Mouse (Mus musculus): Measurements from ENCODE around the gene Ing3. TPM values are rescaled to one million over a fixed set of nuclear protein-coding genes. Genes with fewer than 3 reads are reported as not detected.

The Ing3 gene
- polyA plus RNA-seq, 1 experiment from 2014 or later, result 41.8 TPM

DNA sequence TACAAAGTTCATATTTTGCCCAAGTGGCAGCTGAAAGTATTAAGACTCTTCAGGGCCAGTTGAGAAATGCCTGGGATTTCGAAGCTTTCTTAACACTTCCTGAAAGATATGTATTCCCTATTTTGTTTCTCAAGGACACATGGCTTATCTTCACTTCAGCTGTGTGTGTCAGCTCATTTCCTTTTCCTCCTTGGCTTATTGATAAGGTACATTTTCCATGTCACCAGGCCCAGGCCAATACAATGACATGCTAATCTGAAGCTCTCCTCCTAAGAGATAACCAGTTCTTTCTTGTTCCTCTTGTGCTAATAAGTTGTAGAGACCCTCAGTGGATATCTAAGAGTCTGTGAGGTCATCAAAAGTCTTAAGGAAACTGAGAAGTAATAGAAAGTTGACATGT is 31.7 kb downstream of the Ing3 start:
- H3K4me3 ChIP-seq, result no peak overlapping the region
- H3K36me3 ChIP-seq (replicated peaks), result no peaks in the 10 kb centered on the region
- no peaks in the 10 kb centered on the region for H3K9me3 ChIP-seq
- WGBS, result 78% methylated on average over 1 of the region's 1 CpGs
- peaks cover 6% of the 10 kb centered on the region for H3K27me3 ChIP-seq (replicated peaks)
- no peak for ATAC-seq (replicated peaks)
- H3K27ac ChIP-seq, result no peak overlapping the region
- H3K4me2 ChIP-seq, result no peak overlapping the region
- H3K9ac ChIP-seq, result no peak overlapping the region
- peaks cover 13% of the 10 kb centered on the region for H3K4me1 ChIP-seq

DNA sequence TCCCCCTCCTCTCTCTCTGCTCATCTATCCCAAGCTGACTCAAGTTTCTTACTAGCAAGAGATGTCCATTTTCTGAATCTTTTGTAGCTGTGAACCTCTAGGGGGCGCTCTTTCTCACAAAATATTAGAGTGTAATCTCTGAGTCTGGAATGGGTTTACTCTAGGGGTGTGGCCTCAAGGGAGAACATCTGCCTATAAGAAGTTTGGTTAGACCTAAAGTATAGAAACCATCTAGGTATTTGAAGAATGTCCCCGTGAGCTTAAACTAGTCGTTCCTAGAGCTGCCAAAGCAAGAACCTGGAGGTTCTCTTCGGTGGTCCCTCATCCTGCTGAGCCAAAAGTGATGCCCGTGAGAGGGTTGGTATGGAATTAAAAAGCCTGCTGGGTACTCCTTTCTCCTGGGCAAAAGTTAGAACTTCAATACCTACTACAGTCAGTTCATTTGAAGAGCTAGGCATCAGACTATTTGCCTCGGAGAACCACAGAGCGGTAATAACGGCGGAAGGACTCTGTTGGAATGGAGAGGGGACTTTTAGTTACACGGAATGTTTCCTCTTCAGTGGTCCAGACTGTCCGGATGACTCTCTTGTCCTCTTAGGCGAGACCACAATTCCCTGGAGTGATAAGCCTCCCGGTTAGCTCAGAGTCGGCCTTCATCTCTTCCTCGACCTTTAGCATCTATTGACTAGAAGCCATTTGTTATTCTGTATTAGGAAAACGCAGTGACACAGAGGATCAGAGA is 35.8 kb downstream of the Ing3 start:
- Histone ChIP-seq H3K27ac (no peak overlapping the region), H3K4me3 (peak overlapping the region; percentile 47), H3K9ac (no peak overlapping the region), H3K36me3 (replicated peaks) (no peaks in the 10 kb centered on the region), H3K9me3 (no peaks in the 10 kb centered on the region), H3K27me3 (replicated peaks) (peaks cover 16% of the 10 kb centered on the region), H3K4me1 (peaks cover 21% of the 10 kb centered on the region), H3K4me2 (peak overlapping the region; percentile 96)
- peak; percentile 61 for ATAC-seq (replicated peaks)
- WGBS, result 8% methylated on average over 16 of the region's 16 CpGs

DNA sequence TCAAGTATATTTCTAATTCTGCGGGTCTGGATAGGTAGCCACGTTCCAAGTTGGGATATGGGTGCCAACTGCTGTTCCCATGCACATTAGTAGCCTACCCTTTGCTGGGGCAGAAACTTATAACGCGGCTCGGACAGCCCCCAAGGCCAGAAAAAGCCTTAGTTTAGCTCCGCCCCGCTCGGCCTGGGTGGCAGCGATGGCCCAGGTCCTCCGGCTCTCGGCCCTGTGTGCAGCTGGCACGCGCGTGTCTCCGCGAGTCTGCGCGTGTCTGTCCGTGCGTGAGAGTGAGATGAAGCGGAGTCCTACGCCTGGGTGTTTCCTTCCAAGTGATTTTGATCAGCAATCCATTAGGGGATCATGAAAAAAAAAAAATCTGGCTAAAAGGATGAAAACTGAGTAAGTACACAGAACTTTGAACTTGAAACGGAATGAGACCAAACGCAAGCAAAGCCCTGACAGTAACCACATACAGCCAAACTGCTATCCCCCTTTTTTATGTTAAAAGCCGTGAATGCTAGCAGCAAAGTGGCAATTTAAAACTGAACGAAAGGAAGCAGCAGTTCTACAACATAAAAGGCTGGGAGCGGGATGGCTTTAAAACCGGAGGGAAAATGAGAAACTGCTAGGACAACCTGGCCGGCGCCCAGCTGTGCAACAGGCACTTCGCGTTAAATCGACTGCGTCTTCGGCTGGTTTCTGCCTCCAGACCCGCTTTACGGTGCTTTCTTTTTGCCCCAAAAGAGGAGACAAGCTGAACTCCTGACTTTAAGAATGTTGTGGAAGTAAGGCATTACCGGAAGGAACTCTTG is 36.6 kb downstream of the Ing3 start, which contains the start of gene Cped1:
Gene Cped1, plus strand, starts transcription at position 185 of the 809 bp plus-strand sequence.
- under 1% methylated on average over 38 of the region's 38 CpGs for WGBS
- Histone ChIP-seq H3K27ac (no peak within 1 kb of the TSS), H3K4me3 (peak within 1 kb of the TSS; percentile 47), H3K9me3 (no peaks in the 10 kb centered on the region), H3K4me2 (peak within 1 kb of the TSS; percentile 96), H3K4me1 (peaks cover 21% of the 10 kb centered on the region), H3K9ac (peak within 1 kb of the TSS; percentile 15; the same call in 1 of the 2 replicates), H3K36me3 (replicated peaks) (no peaks in the 10 kb centered on the region), H3K27me3 (replicated peaks) (peaks cover 16% of the 10 kb centered on the region)
- peak; percentile 80 for ATAC-seq (replicated peaks)

DNA sequence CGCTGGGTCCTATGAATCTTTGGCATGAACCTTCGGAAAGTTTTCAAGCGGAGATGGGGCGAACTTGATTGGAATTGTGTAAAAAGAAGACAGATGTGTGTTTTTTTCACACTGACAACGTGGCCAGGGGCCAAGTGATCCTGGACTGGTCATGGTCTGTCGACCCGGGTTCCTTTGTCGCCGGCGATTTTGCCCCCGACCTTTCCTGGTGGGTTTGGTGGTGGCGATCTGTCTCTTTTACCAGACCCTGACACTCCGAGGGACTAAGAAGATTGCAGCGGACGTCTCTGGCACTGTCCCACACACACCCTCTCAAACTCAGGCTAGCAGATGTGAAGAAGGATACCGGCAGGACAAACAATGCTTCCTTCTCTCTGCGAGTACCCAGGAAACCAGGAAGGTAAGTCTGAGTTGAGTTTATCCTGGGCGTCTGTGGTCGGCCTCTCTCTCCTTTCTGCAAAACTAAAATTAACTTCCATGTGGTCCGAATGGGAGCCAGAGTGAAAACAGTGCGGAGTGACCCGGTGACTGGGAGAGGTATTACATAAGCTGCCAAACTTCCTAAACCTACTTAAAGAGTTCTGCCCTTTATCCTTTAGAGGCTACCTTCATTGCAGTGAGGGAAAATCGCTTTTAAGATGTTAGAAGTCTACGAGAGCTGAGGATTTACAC is 37.4 kb downstream of the Ing3 start:
- peak overlapping the region; percentile 47 for H3K4me3 ChIP-seq
- H3K27ac ChIP-seq, result no peak overlapping the region
- ATAC-seq (replicated peaks), result no peak
- no peaks in the 10 kb centered on the region for H3K36me3 ChIP-seq (replicated peaks)
- H3K9ac ChIP-seq, result no peak overlapping the region
- H3K27me3 ChIP-seq (replicated peaks), result peaks cover 16% of the 10 kb centered on the region
- 7% methylated on average over 24 of the region's 24 CpGs for WGBS
- peaks cover 21% of the 10 kb centered on the region for H3K4me1 ChIP-seq
- peak overlapping the region; percentile 96 for H3K4me2 ChIP-seq
- H3K9me3 ChIP-seq, result no peaks in the 10 kb centered on the region

DNA sequence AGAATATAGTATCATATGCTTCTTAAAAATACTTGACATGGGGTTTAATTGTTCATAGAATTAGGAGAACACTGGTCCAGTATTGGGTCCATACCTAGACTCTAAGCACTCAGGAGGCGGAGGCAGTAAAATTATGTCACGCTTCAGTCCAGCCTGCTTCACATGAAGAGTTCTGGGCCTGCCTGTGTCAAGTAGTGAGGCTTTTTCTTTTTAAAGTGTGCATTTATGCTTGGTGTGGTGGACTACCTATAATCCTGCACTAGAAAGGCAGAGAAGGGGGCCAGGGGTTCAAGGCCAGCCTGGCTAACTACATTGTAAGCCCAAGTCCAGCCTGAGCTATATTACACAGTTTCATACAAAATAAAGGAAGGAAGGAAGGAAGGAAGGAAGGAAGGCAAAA is 38.2 kb downstream of the Ing3 start:
- 89% methylated on average over 2 of the region's 2 CpGs for WGBS
- H3K4me1 ChIP-seq, result peaks cover 21% of the 10 kb centered on the region
- H3K4me3 ChIP-seq, result no peak overlapping the region
- no peak for ATAC-seq (replicated peaks)
- no peak overlapping the region for H3K4me2 ChIP-seq
- no peaks in the 10 kb centered on the region for H3K9me3 ChIP-seq
- no peak overlapping the region for H3K9ac ChIP-seq
- no peaks in the 10 kb centered on the region for H3K36me3 ChIP-seq (replicated peaks)
- H3K27ac ChIP-seq, result no peak overlapping the region
- H3K27me3 ChIP-seq (replicated peaks), result peaks cover 16% of the 10 kb centered on the region

DNA sequence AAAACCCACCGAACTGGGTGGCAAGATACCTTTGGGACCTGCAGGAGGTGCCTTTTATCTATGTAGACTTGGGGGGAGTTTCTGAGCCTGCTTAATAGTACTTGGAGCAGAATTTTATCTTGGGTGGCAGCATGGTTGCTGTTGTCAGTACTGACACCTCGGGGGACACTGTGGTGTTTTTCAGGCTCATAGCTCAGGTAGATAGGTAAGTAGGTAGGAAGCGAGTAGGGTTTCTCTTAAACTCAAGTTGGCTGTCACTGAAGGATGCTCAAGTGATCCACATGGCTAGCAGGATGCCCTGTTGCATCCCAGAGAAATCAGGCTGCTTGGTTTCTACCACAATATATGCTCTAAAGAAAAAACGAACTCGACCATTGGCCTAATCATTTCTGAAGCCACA is 38.9 kb downstream of the Ing3 start:
- no peak for ATAC-seq (replicated peaks)

DNA sequence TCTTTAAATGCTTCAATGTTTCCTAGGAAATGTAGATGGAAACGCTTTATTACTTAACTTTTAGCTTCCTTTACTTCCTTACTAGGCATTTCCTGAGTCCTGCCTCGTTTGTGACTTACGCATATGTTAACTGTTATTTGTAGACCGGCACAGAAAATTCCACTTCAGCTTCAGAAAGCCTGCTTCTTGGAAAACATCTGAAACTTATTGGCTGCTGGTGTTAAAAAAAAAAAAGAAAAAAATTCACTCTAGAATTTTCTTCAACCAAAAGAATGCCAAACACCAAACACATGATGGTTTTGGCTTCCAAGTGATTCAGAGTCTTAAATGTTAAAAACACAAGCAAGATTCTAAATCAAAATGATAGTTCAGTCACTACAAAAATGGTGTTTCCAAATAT is 39.7 kb downstream of the Ing3 start:
- WGBS, result 84% methylated on average over 4 of the region's 4 CpGs
- peaks cover 16% of the 10 kb centered on the region for H3K27me3 ChIP-seq (replicated peaks)
- H3K4me1 ChIP-seq, result peaks cover 21% of the 10 kb centered on the region
- H3K36me3 ChIP-seq (replicated peaks), result no peaks in the 10 kb centered on the region
- H3K27ac ChIP-seq, result no peak overlapping the region
- H3K9me3 ChIP-seq, result no peaks in the 10 kb centered on the region
- no peak overlapping the region for H3K4me2 ChIP-seq
- H3K4me3 ChIP-seq, result no peak overlapping the region
- no peak overlapping the region for H3K9ac ChIP-seq
- no peak for ATAC-seq (replicated peaks)

More for the DNA sequence above, 38.9 kb downstream of the Ing3 start:
- H3K4me1 ChIP-seq, result peaks cover 21% of the 10 kb centered on the region
- H3K9ac ChIP-seq, result no peak overlapping the region
- H3K27ac ChIP-seq, result no peak overlapping the region
- 89% methylated on average over 5 of the region's 5 CpGs for WGBS
- H3K9me3 ChIP-seq, result no peaks in the 10 kb centered on the region
- H3K4me3 ChIP-seq, result no peak overlapping the region
- H3K27me3 ChIP-seq (replicated peaks), result peaks cover 16% of the 10 kb centered on the region
- H3K4me2 ChIP-seq, result no peak overlapping the region
- no peaks in the 10 kb centered on the region for H3K36me3 ChIP-seq (replicated peaks)

DNA sequence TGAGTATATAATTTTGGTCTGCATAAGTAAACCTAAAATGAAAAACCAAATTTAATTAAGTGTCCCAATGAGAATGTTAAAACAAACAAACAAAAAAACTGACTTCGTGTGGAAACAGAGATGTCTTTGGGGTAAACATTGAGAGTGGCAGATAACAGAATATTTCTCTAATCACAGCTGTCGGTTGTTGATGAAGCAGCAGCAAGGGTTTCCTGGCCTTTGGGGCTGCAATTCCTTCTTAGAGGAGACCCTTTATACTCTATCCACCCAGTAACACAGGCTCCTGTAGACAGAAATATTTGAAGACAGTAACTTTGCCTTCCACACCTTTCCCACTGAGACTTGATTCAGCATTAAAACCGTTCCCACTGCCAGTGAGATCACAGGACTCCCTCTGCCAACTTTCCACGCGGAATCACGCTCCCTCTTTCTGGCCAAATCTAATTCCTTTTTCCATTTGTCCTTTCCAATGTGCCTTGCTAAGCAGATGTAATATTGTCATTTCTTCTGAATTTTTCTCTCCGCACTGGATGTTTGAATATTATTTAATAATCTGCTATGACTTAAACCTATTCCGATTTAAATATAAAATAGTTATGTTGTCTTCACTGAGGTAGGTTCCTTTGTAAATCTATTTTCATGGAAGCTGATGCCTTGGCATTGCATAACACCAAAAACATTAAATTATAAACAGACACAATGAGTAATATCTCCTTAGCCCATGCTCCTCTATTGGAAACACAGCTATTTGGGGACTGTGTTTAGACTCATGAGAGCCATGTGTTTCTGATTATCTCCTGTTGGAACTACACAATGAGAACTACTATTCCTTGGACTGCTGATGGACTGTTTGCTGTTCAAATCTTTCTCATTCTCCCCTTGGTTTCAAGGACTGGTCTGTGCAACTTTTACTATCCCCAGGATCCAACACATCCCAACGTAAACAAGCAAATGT is 41.1 kb downstream of the Ing3 start:
- no peak overlapping the region for H3K4me3 ChIP-seq
- H3K27me3 ChIP-seq (replicated peaks), result peaks cover 16% of the 10 kb centered on the region
- no peaks in the 10 kb centered on the region for H3K9me3 ChIP-seq
- no peaks in the 10 kb centered on the region for H3K36me3 ChIP-seq (replicated peaks)
- WGBS, result 77% methylated on average over 9 of the region's 9 CpGs
- H3K27ac ChIP-seq, result no peak overlapping the region
- peaks cover 14% of the 10 kb centered on the region for H3K4me1 ChIP-seq
- ATAC-seq (replicated peaks), result no peak
- no peak overlapping the region for H3K4me2 ChIP-seq
- H3K9ac ChIP-seq, result no peak overlapping the region

DNA sequence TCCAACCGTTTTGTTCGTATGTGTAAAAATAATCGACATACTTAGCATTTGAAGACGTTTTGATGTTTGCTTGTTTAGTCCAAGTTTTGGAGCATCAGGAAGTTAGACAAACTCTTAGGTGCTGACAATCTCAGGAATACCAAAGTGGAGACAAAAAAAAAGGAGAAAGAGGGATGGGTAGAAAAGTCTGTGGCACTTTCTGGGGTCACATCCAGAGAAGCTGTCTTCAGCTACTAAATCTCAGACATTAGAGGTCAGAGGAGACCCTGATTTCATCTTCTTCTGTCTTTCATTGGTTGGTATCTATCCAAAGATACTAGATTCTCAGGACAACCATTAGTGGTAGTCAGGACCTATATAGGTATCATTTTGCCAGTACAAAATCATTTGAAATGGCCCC is 41.8 kb downstream of the Ing3 start:
- no peak overlapping the region for H3K27ac ChIP-seq
- H3K36me3 ChIP-seq (replicated peaks), result no peaks in the 10 kb centered on the region
- peaks cover 7% of the 10 kb centered on the region for H3K4me1 ChIP-seq
- peaks cover 10% of the 10 kb centered on the region for H3K27me3 ChIP-seq (replicated peaks)
- no peaks in the 10 kb centered on the region for H3K9me3 ChIP-seq
- ATAC-seq (replicated peaks), result no peak
- no peak overlapping the region for H3K4me3 ChIP-seq
- no peak overlapping the region for H3K9ac ChIP-seq
- 89% methylated on average over 4 of the region's 4 CpGs for WGBS
- H3K4me2 ChIP-seq, result no peak overlapping the region

DNA sequence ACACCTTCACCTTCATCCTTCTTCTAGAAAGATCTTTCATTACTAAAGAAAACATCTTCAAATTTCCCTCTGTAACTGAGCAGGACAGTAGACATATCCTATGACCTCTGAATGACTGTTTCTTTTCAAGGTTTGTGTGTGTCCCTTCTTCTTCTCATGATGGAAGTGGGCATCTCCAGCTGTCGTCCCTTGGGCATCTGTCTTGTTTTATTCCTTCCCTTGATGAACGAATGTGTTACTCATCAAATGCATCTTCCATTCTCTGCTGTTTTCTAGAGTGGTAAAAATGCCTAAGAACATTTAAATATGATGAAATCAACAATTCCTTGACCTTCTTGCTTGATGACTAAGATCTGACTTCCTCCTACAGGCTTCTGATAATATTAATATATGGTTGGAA is 43.7 kb downstream of the Ing3 start:
- Histone ChIP-seq H3K9me3 (no peaks in the 10 kb centered on the region), H3K4me1 (no peaks in the 10 kb centered on the region), H3K27ac (no peak overlapping the region), H3K4me3 (no peak overlapping the region), H3K36me3 (replicated peaks) (no peaks in the 10 kb centered on the region), H3K9ac (no peak overlapping the region), H3K27me3 (replicated peaks) (no peaks in the 10 kb centered on the region), H3K4me2 (no peak overlapping the region)
- no peak for ATAC-seq (replicated peaks)
- 92% methylated on average over 2 of the region's 2 CpGs for WGBS

DNA sequence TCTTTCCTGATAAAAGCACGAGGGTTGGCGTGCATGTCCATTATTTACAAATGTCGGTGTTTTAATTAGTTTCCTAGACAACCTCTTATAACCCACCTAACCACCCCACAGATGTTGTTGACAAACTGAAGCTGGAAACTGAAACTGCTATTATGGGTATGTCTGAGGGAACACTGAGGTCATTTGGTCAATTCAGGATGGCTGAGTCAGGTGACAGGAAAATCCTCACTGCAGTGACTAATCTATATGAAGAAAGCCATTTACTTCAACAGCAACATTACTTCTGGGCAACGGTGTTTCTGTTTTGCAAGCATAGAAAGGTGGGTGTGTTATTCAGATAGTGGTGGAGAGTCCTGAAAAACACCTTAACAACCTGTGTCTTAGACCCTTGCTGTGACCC is 48.8 kb downstream of the Ing3 start:
- Histone ChIP-seq H3K9me3 (no peaks in the 10 kb centered on the region), H3K27ac (no peak overlapping the region), H3K4me3 (no peak overlapping the region), H3K36me3 (replicated peaks) (no peaks in the 10 kb centered on the region), H3K27me3 (replicated peaks) (0 out of 2 replicates have a peak, but pooled peaks cover 4% of the 10 kb centered on the region), H3K4me1 (no peaks in the 10 kb centered on the region), H3K4me2 (no peak overlapping the region), H3K9ac (no peak overlapping the region)
- WGBS, result 70% methylated on average over 4 of the region's 4 CpGs
- no peak for ATAC-seq (replicated peaks)
